Comparison of ENCODE assay signal across 16 mouse cellular contexts in genomic region chr10:12430399-12430798, GRCm38 (mm10).
"Had no signal": no experiment of that assay in that cellular context is flagged by ENCODE, and none has a peak within 500 bp of the region (broad histone marks: within the 10 kb centered on the region; RNA-seq: fewer than 3 reads in every experiment).

No protein-coding gene starts in this region.

- H3K4me3 ChIP-seq: lung, embryonic 15.5 days; megakaryocyte, embryonic 14.5 days; midbrain, embryonic 13.5 days; midbrain, embryonic 15.5 days; neural tube, embryonic 12.5 days; stomach, embryonic 15.5 days had no signal

- H3K4me2 ChIP-seq: lung, embryonic 15.5 days; midbrain, embryonic 11.5 days; midbrain, embryonic 13.5 days; midbrain, embryonic 15.5 days; neural tube, embryonic 12.5 days; stomach, embryonic 15.5 days had no signal

- H3K9ac ChIP-seq: lung, embryonic 15.5 days; midbrain, embryonic 13.5 days; midbrain, embryonic 15.5 days; neural tube, embryonic 12.5 days; stomach, embryonic 15.5 days had no signal

- H3K4me1 ChIP-seq: lung, embryonic 15.5 days; midbrain, embryonic 13.5 days; midbrain, embryonic 15.5 days; neural tube, embryonic 12.5 days; stomach, embryonic 15.5 days had no signal

- H3K9me3 ChIP-seq: lung, embryonic 15.5 days; megakaryocyte, embryonic 14.5 days; midbrain, embryonic 13.5 days; midbrain, embryonic 15.5 days; neural tube, embryonic 12.5 days; stomach, embryonic 15.5 days had no signal

- H3K27ac ChIP-seq: lung, embryonic 15.5 days; macrophage; midbrain, embryonic 13.5 days; midbrain, embryonic 15.5 days; neural tube, embryonic 12.5 days; stomach, embryonic 15.5 days; stomach, postnatal 0 days had no signal

- ATAC-seq: lung, postnatal 0 days; midbrain, embryonic 13.5 days; midbrain, embryonic 15.5 days had no signal

- H3K27me3 ChIP-seq: lung, embryonic 15.5 days; megakaryocyte, embryonic 14.5 days; midbrain, embryonic 13.5 days; midbrain, embryonic 15.5 days; neural tube, embryonic 12.5 days; stomach, embryonic 15.5 days had no signal

- DNase-seq: lung, postnatal 14 days; lung, postnatal 36 days; right cerebral cortex, postnatal 14 days; thymus, adult 2 months; thymus, postnatal 25 days; thymus, postnatal 4 days had no signal

- H3K36me3 ChIP-seq: lung, embryonic 15.5 days; midbrain, embryonic 13.5 days; midbrain, embryonic 15.5 days; neural tube, embryonic 12.5 days; stomach, embryonic 15.5 days had no signal
